Mouse (Mus musculus): Measurements from ENCODE around the gene Fnbp1l. TPM values are rescaled to one million over a fixed set of nuclear protein-coding genes. Genes with fewer than 3 reads are reported as not detected.

Gene Fnbp1l
- polyA plus RNA-seq (2014; fragmentation: Nextera tagmentation; extraction: Ambion mirVana) = 96.2 and 130 TPM in 2 replicates

DNA sequence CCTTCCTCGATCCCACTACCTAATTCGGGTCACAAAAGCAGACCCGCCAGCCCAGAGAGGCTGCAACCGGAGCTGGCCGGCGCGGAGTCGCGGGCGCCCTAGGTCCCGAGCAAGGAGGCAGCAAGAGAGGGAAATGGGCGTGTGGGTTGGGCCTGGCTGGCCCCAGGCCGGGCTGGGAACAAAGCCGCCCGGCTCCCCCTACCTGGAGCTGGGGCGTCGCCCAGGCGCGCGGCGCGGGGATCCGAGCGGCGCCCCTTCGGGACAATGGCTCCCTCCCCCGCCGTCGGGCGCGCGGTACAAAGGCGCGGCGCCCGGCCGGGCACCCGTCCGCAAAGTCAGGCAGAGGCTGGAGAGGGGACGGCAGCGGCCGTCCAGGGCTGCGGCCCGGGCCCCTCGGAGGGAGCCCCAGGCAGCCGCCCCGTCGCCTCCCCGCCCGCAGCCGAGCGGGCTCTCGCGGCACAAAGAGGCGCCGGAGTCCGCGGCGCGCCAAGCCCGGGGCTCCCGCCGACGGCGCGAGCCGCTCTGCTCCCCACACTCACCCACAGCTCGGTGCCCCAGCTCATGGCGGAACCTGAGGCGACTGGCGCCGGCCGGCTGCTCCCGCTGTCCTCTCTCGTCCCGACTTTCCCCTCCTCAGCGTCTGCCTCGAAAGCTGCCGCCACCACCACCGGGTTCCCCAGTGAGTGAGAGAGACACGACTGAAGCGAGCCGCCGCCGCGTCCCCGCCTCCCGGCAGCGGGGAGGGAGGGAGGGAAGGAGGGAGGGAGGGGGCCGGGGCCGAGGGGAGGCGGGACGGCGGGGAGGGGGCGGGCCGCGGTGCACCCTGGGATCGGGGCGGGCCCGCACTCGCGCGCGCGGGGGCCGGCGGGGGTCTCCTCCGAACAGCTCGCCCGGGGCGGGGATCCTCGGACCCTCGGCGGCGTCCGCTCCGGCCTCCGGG lies at the start of gene Fnbp1l:
Gene Fnbp1l (minus strand): TSS at position 725 of the 940 bp plus-strand sequence.
- ATAC-seq (ENCODE audit: low FRiP score) = peak; percentile 92
- peak within 1 kb of the TSS; percentile 100 for H3K9ac ChIP-seq (ENCODE audit: low read depth, low read length)
- peak within 1 kb of the TSS; percentile 75 for H3K4me2 ChIP-seq (replicated peaks; ENCODE audit: low read depth, low read length)
- H3K9me3 ChIP-seq (ENCODE audit: control insufficient read depth, low read length) = no peaks in the 10 kb centered on the region
- H3K27ac ChIP-seq (ENCODE audit: low read depth, low read length) = peak within 1 kb of the TSS; percentile 98
- WGBS = under 1% methylated on average over 65 of the region's 118 CpGs
- peak; percentile 88 for DNase-seq (ENCODE audit: low spot score)
- no peaks in the 10 kb centered on the region for H3K27me3 ChIP-seq (ENCODE audit: control insufficient read depth, insufficient read depth, low read length)
- peak within 1 kb of the TSS; percentile 96 for H3K4me3 ChIP-seq (ENCODE audit: low read depth, low read length)
- H3K36me3 ChIP-seq (ENCODE audit: control insufficient read depth, insufficient read depth, low read length) = no peaks in the 10 kb centered on the region
- H3K4me1 ChIP-seq (replicated peaks; ENCODE audit: control insufficient read depth, insufficient read depth, low read length) = peaks cover 3% of the 10 kb centered on the region

DNA sequence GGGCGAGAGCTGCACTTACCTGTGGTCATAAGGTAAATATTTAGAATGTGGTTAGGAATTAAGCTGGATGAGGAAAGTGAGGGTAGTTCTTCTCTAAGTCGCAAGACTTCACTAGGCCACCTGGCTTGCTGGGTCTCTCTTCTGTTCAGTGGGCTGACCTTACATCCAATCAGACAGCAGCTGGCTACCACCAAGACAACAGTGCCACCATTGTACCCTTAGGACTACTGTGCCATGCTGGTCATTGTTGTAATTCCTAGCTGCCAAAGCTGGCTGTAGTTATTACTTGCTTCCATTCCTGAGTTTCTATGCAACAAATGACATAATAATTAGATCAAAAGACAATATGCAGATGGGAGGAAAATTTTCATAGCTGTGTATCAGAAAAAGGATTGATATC lies 41.3 kb upstream of the Fnbp1l start:
- DNase-seq (ENCODE audit: low spot score) = no peak
- Histone ChIP-seq H3K9ac (ENCODE audit: low read depth, low read length) (no peak overlapping the region), H3K4me2 (replicated peaks; ENCODE audit: low read depth, low read length) (no peak overlapping the region), H3K4me1 (replicated peaks; ENCODE audit: control insufficient read depth, insufficient read depth, low read length) (no peaks in the 10 kb centered on the region), H3K36me3 (ENCODE audit: control insufficient read depth, insufficient read depth, low read length) (no peaks in the 10 kb centered on the region), H3K27ac (ENCODE audit: low read depth, low read length) (no peak overlapping the region), H3K9me3 (ENCODE audit: control insufficient read depth, low read length) (no peaks in the 10 kb centered on the region), H3K4me3 (ENCODE audit: low read depth, low read length) (no peak overlapping the region), H3K27me3 (ENCODE audit: control insufficient read depth, insufficient read depth, low read length) (no peaks in the 10 kb centered on the region)
- WGBS = 92% methylated on average over 2 of the region's 2 CpGs
- ATAC-seq (ENCODE audit: low FRiP score) = no peak

DNA sequence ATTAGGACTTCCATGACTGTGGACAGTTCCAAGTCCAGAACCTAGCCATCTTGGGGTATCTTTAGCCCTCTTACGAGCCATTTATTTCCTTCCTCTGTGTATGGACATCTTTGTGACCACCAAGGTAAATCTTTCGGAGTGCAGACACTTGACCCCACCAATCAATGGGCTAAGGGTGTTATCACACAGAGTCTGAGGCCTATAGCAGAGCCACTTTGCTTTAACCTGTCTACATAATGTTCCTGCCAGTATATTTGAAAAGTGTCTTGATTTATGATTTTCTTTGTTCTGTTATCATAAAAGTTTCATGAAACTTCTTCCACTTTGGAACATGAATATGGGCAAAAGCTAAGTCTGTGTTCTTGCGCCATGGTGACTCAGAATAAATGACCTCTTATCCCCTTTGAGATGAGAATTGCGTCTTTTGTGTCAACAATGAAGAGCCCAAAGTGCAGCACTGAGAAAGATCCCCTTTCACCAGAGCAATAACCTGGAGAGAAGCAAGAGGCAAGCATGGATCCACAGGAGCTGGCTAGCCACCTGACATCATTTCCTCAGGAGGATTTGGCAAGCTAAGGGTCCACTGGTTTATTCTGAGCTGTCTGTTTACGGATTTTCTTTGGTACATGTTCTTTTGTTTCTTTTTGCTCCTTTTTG lies 39.9 kb upstream of the Fnbp1l start:
- no peaks in the 10 kb centered on the region for H3K27me3 ChIP-seq (ENCODE audit: control insufficient read depth, insufficient read depth, low read length)
- no peaks in the 10 kb centered on the region for H3K36me3 ChIP-seq (ENCODE audit: control insufficient read depth, insufficient read depth, low read length)
- ATAC-seq (ENCODE audit: low FRiP score) = no peak
- no peak for DNase-seq (ENCODE audit: low spot score)
- no peaks in the 10 kb centered on the region for H3K4me1 ChIP-seq (replicated peaks; ENCODE audit: control insufficient read depth, insufficient read depth, low read length)
- no peak overlapping the region for H3K27ac ChIP-seq (ENCODE audit: low read depth, low read length)
- no peak overlapping the region for H3K9ac ChIP-seq (ENCODE audit: low read depth, low read length)
- H3K9me3 ChIP-seq (ENCODE audit: control insufficient read depth, low read length) = no peaks in the 10 kb centered on the region
- H3K4me3 ChIP-seq (ENCODE audit: low read depth, low read length) = no peak overlapping the region
- H3K4me2 ChIP-seq (replicated peaks; ENCODE audit: low read depth, low read length) = no peak overlapping the region
- WGBS = 84% methylated on average over 5 of the region's 5 CpGs

GRCm38 (mm10) chr3:122647195-122647837 lies 27.8 kb upstream of the Fnbp1l start:
- no peak overlapping the region for H3K9ac ChIP-seq (ENCODE audit: low read depth, low read length)
- ATAC-seq (ENCODE audit: low FRiP score) (peak; percentile 30; the same call in 1 of the 2 replicates), DNase-seq (ENCODE audit: low spot score) (peak; percentile 18)
- H3K4me1 ChIP-seq (replicated peaks; ENCODE audit: control insufficient read depth, insufficient read depth, low read length) = no peaks in the 10 kb centered on the region
- H3K9me3 ChIP-seq (ENCODE audit: control insufficient read depth, low read length) = no peaks in the 10 kb centered on the region
- no peak overlapping the region for H3K27ac ChIP-seq (ENCODE audit: low read depth, low read length)
- no peak overlapping the region for H3K4me2 ChIP-seq (replicated peaks; ENCODE audit: low read depth, low read length)
- no peak overlapping the region for H3K4me3 ChIP-seq (ENCODE audit: low read depth, low read length)
- WGBS = 64% methylated on average over 13 of the region's 13 CpGs
- no peaks in the 10 kb centered on the region for H3K27me3 ChIP-seq (ENCODE audit: control insufficient read depth, insufficient read depth, low read length)
- H3K36me3 ChIP-seq (ENCODE audit: control insufficient read depth, insufficient read depth, low read length) = no peaks in the 10 kb centered on the region

GRCm38 (mm10) chr3:122640286-122640685 lies 20.8 kb upstream of the Fnbp1l start:
- Histone ChIP-seq H3K4me2 (replicated peaks; ENCODE audit: low read depth, low read length) (no peak overlapping the region), H3K27ac (ENCODE audit: low read depth, low read length) (no peak overlapping the region), H3K4me3 (ENCODE audit: low read depth, low read length) (no peak overlapping the region), H3K9ac (ENCODE audit: low read depth, low read length) (no peak overlapping the region), H3K27me3 (ENCODE audit: control insufficient read depth, insufficient read depth, low read length) (no peaks in the 10 kb centered on the region), H3K4me1 (replicated peaks; ENCODE audit: control insufficient read depth, insufficient read depth, low read length) (no peaks in the 10 kb centered on the region), H3K36me3 (ENCODE audit: control insufficient read depth, insufficient read depth, low read length) (no peaks in the 10 kb centered on the region), H3K9me3 (ENCODE audit: control insufficient read depth, low read length) (no peaks in the 10 kb centered on the region)
- no peak for DNase-seq (ENCODE audit: low spot score)
- ATAC-seq (ENCODE audit: low FRiP score) = 0 out of 2 replicates have a peak, but pooled peaks have one; percentile 11

- H3K4me2 ChIP-seq (replicated peaks; ENCODE audit: low read depth, low read length) = no peak overlapping the region
- H3K9ac ChIP-seq (ENCODE audit: low read depth, low read length) = no peak overlapping the region
- DNase-seq (ENCODE audit: low spot score) (no peak), ATAC-seq (ENCODE audit: low FRiP score) (no peak)
- WGBS = 90% methylated on average over 2 of the region's 2 CpGs
- no peak overlapping the region for H3K4me3 ChIP-seq (ENCODE audit: low read depth, low read length)
- no peaks in the 10 kb centered on the region for H3K4me1 ChIP-seq (replicated peaks; ENCODE audit: control insufficient read depth, insufficient read depth, low read length)
- no peak overlapping the region for H3K27ac ChIP-seq (ENCODE audit: low read depth, low read length)
- no peaks in the 10 kb centered on the region for H3K36me3 ChIP-seq (ENCODE audit: control insufficient read depth, insufficient read depth, low read length)
- H3K27me3 ChIP-seq (ENCODE audit: control insufficient read depth, insufficient read depth, low read length) = no peaks in the 10 kb centered on the region
- H3K9me3 ChIP-seq (ENCODE audit: control insufficient read depth, low read length) = no peaks in the 10 kb centered on the region
Measured at GRCm38 (mm10) chr3:122639197-122639475, 19.6 kb upstream of the Fnbp1l start.

DNA sequence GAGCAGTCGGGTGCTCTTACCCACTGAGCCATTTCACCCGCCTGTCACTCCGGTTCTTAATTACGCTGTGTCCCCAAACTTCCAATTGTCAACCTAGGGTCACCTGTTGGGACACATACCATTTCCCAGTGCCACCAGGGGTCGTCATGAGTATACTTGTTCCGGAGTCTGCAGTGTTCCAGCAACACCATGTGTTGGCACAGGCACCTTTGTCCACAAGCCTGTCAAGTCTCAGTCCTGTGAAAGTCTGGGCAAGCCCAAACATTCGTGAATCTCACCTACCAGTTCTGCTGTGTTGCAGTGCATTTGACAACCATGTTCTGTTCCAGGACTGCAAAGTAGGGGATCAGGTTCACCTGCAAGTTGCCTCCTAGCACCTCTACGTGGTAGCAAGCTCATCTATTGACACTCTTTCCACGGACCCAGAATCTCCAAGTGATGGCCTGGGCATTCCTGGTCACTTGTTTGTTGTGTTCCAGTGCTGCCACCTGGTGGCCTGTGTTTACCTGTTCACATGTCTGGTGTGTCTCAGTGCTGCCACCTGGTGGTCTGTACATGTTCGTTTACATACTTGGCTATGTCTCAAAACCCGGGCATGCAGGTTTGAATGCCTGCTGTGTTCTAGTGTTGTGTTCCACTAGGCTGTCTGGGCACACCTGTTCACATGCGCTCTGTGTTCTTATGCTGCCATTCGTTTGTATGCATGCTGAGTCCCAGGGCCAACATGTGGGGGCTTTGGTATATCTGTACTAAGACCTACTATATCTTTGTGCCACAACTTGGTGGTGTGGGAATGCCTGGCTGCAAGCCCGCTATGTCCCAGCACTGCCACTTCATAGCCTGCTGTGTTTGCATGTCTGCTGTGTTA lies 19.0 kb upstream of the Fnbp1l start:
- no peak overlapping the region for H3K4me3 ChIP-seq (ENCODE audit: low read depth, low read length)
- WGBS = 38% methylated on average over 14 of the region's 14 CpGs

GRCm38 (mm10) chr3:122637280-122637679 lies 17.8 kb upstream of the Fnbp1l start:
- no peaks in the 10 kb centered on the region for H3K36me3 ChIP-seq (ENCODE audit: control insufficient read depth, insufficient read depth, low read length)
- no peaks in the 10 kb centered on the region for H3K9me3 ChIP-seq (ENCODE audit: control insufficient read depth, low read length)
- ATAC-seq (ENCODE audit: low FRiP score) (no peak), DNase-seq (ENCODE audit: low spot score) (no peak)
- H3K4me2 ChIP-seq (replicated peaks; ENCODE audit: low read depth, low read length) = no peak overlapping the region
- no peak overlapping the region for H3K27ac ChIP-seq (ENCODE audit: low read depth, low read length)
- no peaks in the 10 kb centered on the region for H3K27me3 ChIP-seq (ENCODE audit: control insufficient read depth, insufficient read depth, low read length)
- no peak overlapping the region for H3K9ac ChIP-seq (ENCODE audit: low read depth, low read length)
- no peaks in the 10 kb centered on the region for H3K4me1 ChIP-seq (replicated peaks; ENCODE audit: control insufficient read depth, insufficient read depth, low read length)
- 86% methylated on average over 1 of the region's 1 CpGs for WGBS
- no peak overlapping the region for H3K4me3 ChIP-seq (ENCODE audit: low read depth, low read length)

More for the DNA sequence above, 19.0 kb upstream of the Fnbp1l start:
- Histone ChIP-seq H3K4me1 (replicated peaks; ENCODE audit: control insufficient read depth, insufficient read depth, low read length) (no peaks in the 10 kb centered on the region), H3K27ac (ENCODE audit: low read depth, low read length) (no peak overlapping the region), H3K36me3 (ENCODE audit: control insufficient read depth, insufficient read depth, low read length) (no peaks in the 10 kb centered on the region), H3K9ac (ENCODE audit: low read depth, low read length) (no peak overlapping the region), H3K9me3 (ENCODE audit: control insufficient read depth, low read length) (no peaks in the 10 kb centered on the region), H3K27me3 (ENCODE audit: control insufficient read depth, insufficient read depth, low read length) (no peaks in the 10 kb centered on the region), H3K4me2 (replicated peaks; ENCODE audit: low read depth, low read length) (no peak overlapping the region)
- peak; percentile 100 for DNase-seq (ENCODE audit: low spot score)
- ATAC-seq (ENCODE audit: low FRiP score) = peak; percentile 75
